Mouse (Mus musculus): ENCODE measurements around the gene Pnpla1.

Pnpla1 gene

GRCm38 (mm10) chr17:28843665-28844064 lies 14.5 kb upstream of the Pnpla1 start:
- no peak for DNase-seq (ENCODE audit: low spot score)

- no peak for DNase-seq (ENCODE audit: low spot score)
Observed at GRCm38 (mm10) chr17:28846974-28847617, 11.1 kb upstream of the Pnpla1 start.

- no peak for DNase-seq (ENCODE audit: low spot score)
Observed at GRCm38 (mm10) chr17:28850511-28850910, 7.7 kb upstream of the Pnpla1 start.

- no peak for DNase-seq (ENCODE audit: low spot score)
Observed at GRCm38 (mm10) chr17:28854377-28854776, 3.8 kb upstream of the Pnpla1 start.

- DNase-seq (ENCODE audit: low spot score), result no peak
Observed at GRCm38 (mm10) chr17:28855166-28855885, 2.9 kb upstream of the Pnpla1 start.

DNA sequence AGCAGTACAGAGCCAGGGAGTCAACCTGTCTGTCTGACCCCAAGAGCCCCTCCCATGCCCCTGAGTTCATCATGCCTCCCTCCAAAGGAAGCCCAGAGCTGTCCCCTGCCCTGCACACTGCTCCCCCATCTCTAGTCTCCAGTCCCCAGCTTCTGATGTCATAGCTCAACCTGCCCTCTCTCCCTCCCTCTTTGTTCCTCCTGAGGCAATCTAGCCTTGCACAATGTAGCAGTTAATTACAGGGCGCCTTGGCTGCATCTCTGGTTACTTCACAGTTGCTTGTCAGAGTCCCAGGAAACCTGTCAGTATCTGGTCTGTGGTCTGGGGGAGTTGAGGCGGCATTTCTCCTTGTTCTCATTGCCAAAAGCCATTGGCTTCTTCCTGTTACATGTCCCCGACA lies 2.2 kb upstream of the Pnpla1 start:
- DNase-seq (ENCODE audit: low spot score), result no peak

DNA sequence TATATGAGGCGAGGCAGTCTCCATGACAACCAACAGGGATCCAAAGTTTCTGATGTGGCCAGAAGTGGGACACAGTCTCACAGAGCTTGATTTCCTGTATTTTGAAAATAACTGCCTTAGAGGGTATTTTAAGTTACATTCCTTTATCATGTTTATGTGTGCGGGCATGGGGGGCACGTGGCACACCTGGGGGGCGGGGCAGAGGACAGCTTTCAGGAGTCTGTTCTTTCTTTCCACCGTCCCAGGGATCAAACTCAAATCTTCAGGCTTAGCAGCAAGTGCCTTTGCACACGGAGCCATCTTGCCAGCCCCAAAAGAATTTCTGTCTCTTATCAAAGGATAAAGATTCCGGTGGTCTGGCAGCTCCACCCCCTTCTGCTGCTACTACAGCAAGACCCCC lies 5.7 kb downstream of the Pnpla1 start:
- no peak for DNase-seq (ENCODE audit: low spot score)

DNA sequence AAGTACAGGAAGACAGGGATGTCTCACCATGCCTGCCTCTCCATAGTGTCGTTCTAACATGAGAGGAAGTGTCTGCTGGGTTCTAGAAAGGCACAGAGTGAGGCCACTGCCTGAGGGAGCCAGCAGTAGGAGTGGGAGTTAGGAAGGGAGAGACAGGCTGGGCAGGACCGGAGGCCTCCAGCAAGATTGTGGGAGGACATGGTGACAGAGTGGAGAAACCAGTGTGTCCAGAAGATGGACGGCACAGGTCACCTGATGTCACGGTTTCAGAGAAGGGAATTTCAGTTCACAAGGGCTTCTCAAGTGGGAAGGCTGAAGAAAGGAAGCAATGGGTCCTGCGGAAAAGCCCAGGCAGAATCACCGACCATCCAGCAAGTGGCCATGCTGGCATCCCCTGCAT lies 6.3 kb downstream of the Pnpla1 start:
- no peak for DNase-seq (ENCODE audit: low spot score)

DNA sequence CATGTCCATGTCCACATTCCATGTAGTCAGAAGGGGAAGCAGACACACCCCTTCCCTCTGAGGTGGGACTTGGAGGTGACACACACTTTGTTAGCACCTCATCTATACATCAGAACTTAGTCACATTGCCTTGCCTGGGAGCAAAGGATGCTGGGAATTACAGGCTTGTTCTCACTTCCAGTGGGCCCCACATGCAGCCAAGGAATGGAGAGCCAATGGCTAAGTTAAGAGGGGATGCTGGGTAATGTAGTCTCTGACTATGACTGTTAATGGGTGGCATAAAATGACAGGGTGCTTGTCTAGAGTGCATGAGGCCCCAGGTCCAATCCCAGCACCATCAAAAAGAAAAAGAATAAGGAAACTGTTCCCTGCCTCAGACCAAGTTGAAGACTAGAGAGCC lies 8.7 kb downstream of the Pnpla1 start:
- no peak for DNase-seq (ENCODE audit: low spot score)

- no peak for DNase-seq (ENCODE audit: low spot score)
Observed at GRCm38 (mm10) chr17:28867381-28867780, 9.2 kb downstream of the Pnpla1 start.

DNA sequence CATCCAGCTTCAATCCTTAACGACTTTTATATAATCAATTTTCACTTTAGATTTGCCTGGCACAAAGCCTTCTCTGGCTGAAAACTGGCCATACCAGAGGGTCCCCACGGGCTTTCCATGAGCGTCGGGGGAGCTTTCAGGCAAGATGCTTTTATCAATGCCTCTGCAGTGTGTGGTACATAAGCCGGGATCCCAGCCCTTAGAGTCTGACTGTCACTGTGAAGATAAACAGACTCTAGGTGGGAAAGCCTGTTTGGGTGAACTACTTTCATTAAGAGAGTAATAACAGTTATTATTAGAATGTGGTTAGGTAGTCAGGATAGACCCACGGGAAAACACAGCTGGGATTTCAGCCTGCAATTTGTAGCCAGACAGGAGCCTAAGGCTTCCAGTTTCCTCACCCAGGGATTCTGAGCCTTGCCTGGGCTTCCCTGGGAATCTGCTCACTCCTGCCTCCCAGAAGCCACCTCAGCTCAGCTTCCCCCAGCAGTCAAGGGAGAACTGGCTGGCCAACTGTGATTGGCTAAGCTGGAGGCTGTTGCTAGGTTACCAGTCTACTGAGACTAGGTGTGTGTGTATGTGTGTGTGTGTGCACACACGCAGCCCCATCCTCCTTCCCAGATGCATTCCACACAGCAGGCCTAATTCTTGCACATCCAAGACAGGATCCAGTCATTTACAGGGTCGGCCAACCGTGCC lies 11.3 kb downstream of the Pnpla1 start:
- no peak for DNase-seq (ENCODE audit: low spot score)

GRCm38 (mm10) chr17:28870435-28870834 lies 12.2 kb downstream of the Pnpla1 start:
- DNase-seq (ENCODE audit: low spot score), result no peak

DNA sequence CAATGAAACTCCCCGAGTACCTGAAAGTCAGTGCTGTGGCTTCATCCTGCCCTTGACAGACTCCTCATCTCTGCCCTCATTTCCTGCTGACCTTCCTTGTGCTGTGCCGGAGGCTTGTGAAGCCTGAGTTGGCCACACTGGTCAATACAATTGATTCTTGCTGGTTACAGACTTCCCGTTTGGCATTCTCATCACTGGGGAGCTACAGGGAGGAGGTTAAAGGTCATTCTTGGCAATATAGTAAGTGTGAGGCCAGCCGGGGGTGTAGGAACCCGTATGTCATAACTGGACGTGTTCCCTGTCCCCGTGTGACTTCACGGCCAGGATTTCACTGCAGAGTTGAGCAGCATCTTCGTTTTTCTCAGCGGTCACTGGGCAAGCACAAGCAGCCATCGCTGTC lies 13.6 kb downstream of the Pnpla1 start:
- no peak for DNase-seq (ENCODE audit: low spot score)

DNA sequence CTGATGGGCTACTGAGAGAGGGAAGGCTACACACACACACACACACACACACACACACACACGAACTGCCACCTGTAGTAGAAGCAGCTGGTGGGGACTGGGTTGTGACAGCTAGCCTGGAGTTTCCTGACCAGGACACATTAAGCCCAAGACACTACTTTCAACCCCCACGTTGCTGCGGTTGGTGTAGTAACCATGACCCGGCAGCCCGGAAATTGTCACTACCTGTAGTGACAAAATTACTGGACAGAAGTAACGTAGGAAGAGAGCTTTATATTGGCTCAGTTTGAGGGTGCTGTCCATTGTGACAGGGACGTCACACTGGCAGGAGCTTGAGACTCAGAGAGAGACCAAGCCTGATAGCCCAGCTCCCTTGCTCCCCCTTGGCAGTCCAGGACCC lies 14.1 kb downstream of the Pnpla1 start:
- no peak for DNase-seq (ENCODE audit: low spot score)

DNA sequence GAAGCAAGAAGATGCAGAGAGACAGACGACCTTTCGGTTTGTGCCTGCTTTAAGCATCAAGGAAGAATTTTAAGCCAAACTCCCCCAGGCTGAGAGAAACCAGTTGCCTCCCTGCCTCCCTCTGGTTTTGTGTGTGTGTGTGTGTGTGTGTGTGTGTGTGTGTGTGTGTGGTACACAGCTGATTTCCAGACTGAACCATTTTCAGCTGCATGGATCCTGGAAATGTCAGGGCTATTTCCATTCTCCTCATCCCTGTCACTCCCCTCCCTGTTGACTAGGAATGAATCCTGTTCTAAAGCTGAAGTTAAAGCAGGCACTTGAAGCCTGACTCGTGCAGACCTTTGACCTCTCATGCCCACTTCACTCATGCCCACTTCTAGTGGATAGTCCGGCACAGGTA lies 16.0 kb downstream of the Pnpla1 start:
- DNase-seq (ENCODE audit: low spot score), result no peak

DNA sequence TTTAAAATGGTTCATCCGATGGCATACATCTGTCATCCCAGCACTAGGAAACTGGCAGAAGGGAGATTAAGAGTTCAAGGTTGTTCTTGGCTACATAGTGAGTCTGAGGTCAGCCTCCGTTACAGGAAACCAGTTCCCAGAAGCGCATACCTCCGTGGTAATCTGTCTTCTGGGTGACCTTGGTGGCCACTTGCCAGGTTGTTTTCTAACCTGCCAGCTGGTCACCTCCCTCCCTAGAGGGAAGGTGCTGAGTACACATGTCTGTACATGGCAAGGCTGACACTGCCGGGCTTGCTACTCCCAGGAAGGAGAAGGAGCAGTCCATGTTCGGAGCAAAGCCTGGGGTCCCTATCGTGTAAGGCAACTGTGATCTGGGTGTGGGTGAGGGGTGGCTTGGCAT lies 16.6 kb downstream of the Pnpla1 start:
- no peak for DNase-seq (ENCODE audit: low spot score)

DNA sequence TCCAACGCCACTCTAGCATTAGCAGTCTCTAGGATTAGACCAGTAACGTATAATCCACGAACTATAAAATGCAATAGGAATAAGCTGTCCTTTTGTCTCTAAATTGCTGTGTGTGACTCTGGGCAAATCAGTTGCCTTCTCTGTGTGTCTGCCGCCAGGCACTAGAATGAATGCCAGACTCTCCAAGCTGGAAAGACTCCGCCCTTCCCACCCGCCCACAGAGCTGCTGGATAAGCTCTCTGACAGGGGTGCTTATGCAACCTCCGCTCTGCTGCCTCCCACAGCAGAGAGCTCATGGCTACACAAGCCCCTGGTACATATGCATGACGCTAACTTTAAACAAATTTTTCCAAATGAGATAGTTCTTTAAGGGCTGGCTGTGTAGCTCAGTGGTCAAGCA lies 17.1 kb downstream of the Pnpla1 start:
- DNase-seq (ENCODE audit: low spot score), result no peak

GRCm38 (mm10) chr17:28876331-28876730 lies 18.1 kb downstream of the Pnpla1 start:
- no peak for DNase-seq (ENCODE audit: low spot score)

DNA sequence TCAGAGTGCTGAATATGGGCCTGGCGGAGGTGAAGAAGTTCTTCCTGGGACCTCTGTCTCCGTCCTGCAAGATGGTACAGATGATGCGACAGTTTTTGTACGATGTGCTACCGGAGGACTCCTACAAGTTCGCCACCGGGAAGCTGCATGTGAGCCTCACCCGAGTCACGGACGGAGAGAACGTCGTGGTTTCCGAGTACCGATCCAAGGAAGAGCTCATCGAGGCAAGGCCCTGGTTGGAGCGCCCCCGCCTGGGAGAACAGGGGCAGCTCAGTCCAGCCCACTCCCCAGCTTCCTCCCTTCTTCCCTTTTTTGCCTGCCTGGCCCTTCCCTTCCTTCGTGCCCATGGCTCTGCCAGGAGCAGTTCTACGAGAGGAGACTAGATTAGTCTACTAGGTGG lies 18.6 kb downstream of the Pnpla1 start:
- no peak for DNase-seq (ENCODE audit: low spot score)

GRCm38 (mm10) chr17:28879931-28880391 lies 21.8 kb downstream of the Pnpla1 start:
- DNase-seq (ENCODE audit: low spot score), result no peak

- no peak for DNase-seq (ENCODE audit: low spot score)
Observed at GRCm38 (mm10) chr17:28882316-28882715, 24.1 kb downstream of the Pnpla1 start.

DNA sequence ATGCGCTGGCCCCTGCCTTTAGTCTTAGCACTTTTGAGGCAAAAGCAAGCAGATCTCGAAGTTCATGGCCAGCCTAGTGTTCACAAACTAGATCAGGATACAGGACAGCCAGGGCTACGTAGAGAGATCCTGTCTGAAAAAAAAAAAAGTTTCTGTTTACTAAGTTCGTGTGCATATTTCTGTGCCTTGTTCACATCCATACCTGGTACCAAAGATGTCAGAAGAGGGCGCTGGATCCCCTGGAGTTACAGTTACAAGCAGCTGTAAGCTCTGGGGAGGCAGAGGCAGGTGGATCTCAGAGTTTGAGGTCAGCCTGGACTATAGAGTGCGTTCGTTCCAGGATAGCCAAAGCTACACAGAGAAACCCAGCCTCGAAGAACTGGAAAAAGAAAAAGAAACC lies 24.6 kb downstream of the Pnpla1 start:
- no peak for DNase-seq (ENCODE audit: low spot score)

- no peak for DNase-seq (ENCODE audit: low spot score)
Observed at GRCm38 (mm10) chr17:28883941-28884516, 25.8 kb downstream of the Pnpla1 start.
